Mouse (Mus musculus): ENCODE data around the gene Pitpnm2.

The Pitpnm2 gene

GRCm38 (mm10) chr5:124100128-124101044 lies 149.2 kb downstream of the Pitpnm2 start:
- in situ Hi-C loops (cut with MboI, MseI) = no loop called here

GRCm38 (mm10) chr5:124098923-124099322 lies 150.6 kb downstream of the Pitpnm2 start:
- in situ Hi-C loops (cut with MboI, MseI) = no loop called here

GRCm38 (mm10) chr5:124095596-124096232 lies 153.8 kb downstream of the Pitpnm2 start, which contains the start of gene Abcb9:
Gene Abcb9 (minus strand): TSS chr5:124095798.
- in situ Hi-C loops (cut with MboI, MseI) = no loop called here

GRCm38 (mm10) chr5:124095077-124095581 lies 154.4 kb downstream of the Pitpnm2 start:
- in situ Hi-C loops (cut with MboI, MseI) = no loop called here

- in situ Hi-C loops (cut with MboI, MseI) = loop anchor here (5.0 kb wide), 1 partner anchor 147 kb away; no protein-coding TSS in a partner anchor
Measured at GRCm38 (mm10) chr5:124093852-124094604, 155.5 kb downstream of the Pitpnm2 start.

GRCm38 (mm10) chr5:124093120-124093794 lies 156.3 kb downstream of the Pitpnm2 start:
- in situ Hi-C loops (cut with MboI, MseI) = loop anchor here (5.0 kb wide), 1 partner anchor 146 kb away; no protein-coding TSS in a partner anchor

- in situ Hi-C loops (cut with MboI, MseI) = loop anchor here (5.0 kb wide), 1 partner anchor 145 kb away; no protein-coding TSS in a partner anchor
Measured at GRCm38 (mm10) chr5:124091951-124092406, 157.6 kb downstream of the Pitpnm2 start.

GRCm38 (mm10) chr5:124089868-124090267 lies 159.7 kb downstream of the Pitpnm2 start:
- in situ Hi-C loops (cut with MboI, MseI) = loop anchor here (5.0 kb wide), 1 partner anchor 143 kb away; no protein-coding TSS in a partner anchor

GRCm38 (mm10) chr5:124086876-124087275 lies 162.7 kb downstream of the Pitpnm2 start:
- in situ Hi-C loops (cut with MboI, MseI) = no loop called here

- in situ Hi-C loops (cut with MboI, MseI) = no loop called here
Measured at GRCm38 (mm10) chr5:124085513-124085912, 164.0 kb downstream of the Pitpnm2 start.

GRCm38 (mm10) chr5:124084588-124085173 lies 164.9 kb downstream of the Pitpnm2 start:
- in situ Hi-C loops (cut with MboI, MseI) = loop anchor here (5.0 kb wide), 1 partner anchor 82 kb away; no protein-coding TSS in a partner anchor

GRCm38 (mm10) chr5:124083850-124084587 lies 165.5 kb downstream of the Pitpnm2 start:
- in situ Hi-C loops (cut with MboI, MseI) = loop anchor here (5.0 kb wide), 1 partner anchor 82 kb away; no protein-coding TSS in a partner anchor

- in situ Hi-C loops (cut with MboI, MseI) = loop anchor here (5.0 kb wide), 1 partner anchor 81 kb away; no protein-coding TSS in a partner anchor
Measured at GRCm38 (mm10) chr5:124082941-124083688, 166.4 kb downstream of the Pitpnm2 start.

- in situ Hi-C loops (cut with MboI, MseI) = loop anchor here (5.0 kb wide), 1 partner anchor 80 kb away; no protein-coding TSS in a partner anchor
Measured at GRCm38 (mm10) chr5:124082447-124082846, 167.1 kb downstream of the Pitpnm2 start.

GRCm38 (mm10) chr5:124079880-124080279 lies 169.7 kb downstream of the Pitpnm2 start:
- in situ Hi-C loops (cut with MboI, MseI) = loop anchor here (5.0 kb wide), 1 partner anchor 78 kb away; no protein-coding TSS in a partner anchor

GRCm38 (mm10) chr5:124078794-124079416 lies 170.7 kb downstream of the Pitpnm2 start:
- in situ Hi-C loops (cut with MboI, MseI) = no loop called here

- in situ Hi-C loops (cut with MboI, MseI) = no loop called here
Measured at GRCm38 (mm10) chr5:124077856-124078460, 171.6 kb downstream of the Pitpnm2 start.

- in situ Hi-C loops (cut with MboI, MseI) = no loop called here
Measured at GRCm38 (mm10) chr5:124077241-124077640, 172.3 kb downstream of the Pitpnm2 start.
